Mouse (Mus musculus) cerebellum, adult 2 months (tissue): ENCODE measurements around the gene Slc7a14. TPM values are rescaled to one million over a fixed set of nuclear protein-coding genes. Genes with fewer than 3 reads are reported as not detected.

Experiments used
- DNase-seq, 2 experiments: peaks; one replicate each; pipeline ENCODE4 v3.0.0; 2021
- H3K27ac ChIP-seq: fragments of 200-500 bp; 2 replicates; pipeline ENCODE4 v1.5.1; 2012; ENCODE audit warnings: low read length, control low read depth, inconsistent platforms; ENCODE audit not compliant: insufficient read depth
- H3K27me3 ChIP-seq: fragments of 200-500 bp; 2 replicates; pipeline ENCODE4 v1.6.1; 2012; ENCODE audit warnings: inconsistent platforms, mild to moderate bottlenecking, low read length, moderate library complexity; ENCODE audit not compliant: control insufficient read depth, insufficient read depth
- H3K4me1 ChIP-seq: fragments of 200-500 bp; 2 replicates; pipeline ENCODE4 v1.6.1; 2011; ENCODE audit warnings: low read length; ENCODE audit not compliant: control insufficient read depth, insufficient read depth
- H3K4me3 ChIP-seq: fragments of 200-500 bp; replicated peaks from 2 replicates; pipeline ENCODE3; 2011; ENCODE audit warnings: mild to moderate bottlenecking, low read depth, low read length, control low read depth; ENCODE audit not compliant: insufficient read depth
- CTCF ChIP-seq: fragments of 200-500 bp; IDR thresholded peaks from 2 replicates; pipeline ENCODE4 v1.5.1; 2011; ENCODE audit warnings: low read depth, mild to moderate bottlenecking, control low read depth, low read length, moderate library complexity, borderline replicate concordance; ENCODE audit not compliant: insufficient read depth
- POLR2A ChIP-seq: fragments of 200-500 bp; IDR thresholded peaks from 2 replicates; pipeline ENCODE4 v1.6.1; 2011; ENCODE audit warnings: low read length, control low read depth, borderline replicate concordance; ENCODE audit not compliant: insufficient read depth
- WGBS: fragments of 180-500 bp; shearing (Covaris S2); methylation state at CpG from one replicate; pipeline ENCODE4 v1.1.7; 2018; 5-methylcytosine and 5-hydroxymethylcytosine counted together
- polyA plus RNA-seq: library from polyadenylated mRNA; depleted of rRNA; stranded (reverse); fragments of >200 nt; gene quantifications from 2 replicates; pipeline ENCODE4 v1.2.3, GENCODE M21; 2012

Gene Slc7a14
- polyA plus RNA-seq, 1 experiment: 30.0 TPM

- H3K4me3 ChIP-seq: no peak overlapping the region
- H3K27ac ChIP-seq: peak overlapping the region; percentile 97
- no peak for DNase-seq
- peaks cover 17% of the 10 kb centered on the region for H3K4me1 ChIP-seq
- no peak for TF ChIP-seq CTCF
- TF ChIP-seq POLR2A: no peak
- WGBS: 74% methylated on average over 9 of the region's 9 CpGs
- H3K27me3 ChIP-seq: no peaks in the 10 kb centered on the region
Observed at GRCm38 (mm10) chr3:31212205-31213038, 97.8 kb downstream of the Slc7a14 start.

- Histone ChIP-seq H3K4me1 (peaks cover 16% of the 10 kb centered on the region), H3K4me3 (no peak overlapping the region), H3K27ac (no peak overlapping the region), H3K27me3 (no peaks in the 10 kb centered on the region)
- no peak for DNase-seq
- TF ChIP-seq POLR2A: no peak
- no peak for TF ChIP-seq CTCF
- 40% methylated on average over 19 of the region's 19 CpGs for WGBS
Observed at GRCm38 (mm10) chr3:31209001-31209400, 101.2 kb downstream of the Slc7a14 start.

DNA sequence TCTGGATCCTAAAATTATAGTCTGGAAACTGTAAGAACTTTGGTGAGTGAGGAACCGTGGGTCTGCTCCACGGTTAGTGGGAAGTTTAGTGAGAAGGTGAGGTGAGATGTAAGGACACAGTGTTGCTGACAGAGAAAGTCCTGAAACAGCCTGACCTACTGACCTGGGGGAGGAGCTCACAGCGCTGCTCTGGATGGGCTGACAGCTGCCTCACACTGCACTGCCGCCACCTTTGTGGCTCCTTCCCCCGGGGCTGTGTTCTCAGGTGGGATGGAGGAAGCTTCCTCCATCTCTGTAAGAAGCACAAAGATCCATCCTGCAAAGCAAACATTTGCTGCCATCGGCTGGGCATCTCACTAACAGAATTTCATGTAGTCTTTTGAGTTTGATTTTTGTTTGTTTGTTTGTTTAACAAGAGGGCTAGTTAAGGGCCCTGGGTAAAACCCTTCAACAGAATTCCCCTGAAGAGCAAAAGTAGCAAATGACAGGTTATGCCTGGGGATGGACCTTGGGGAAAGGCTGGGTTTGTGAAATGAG, 101.7 kb downstream of the Slc7a14 start:
- H3K27ac ChIP-seq: no peak overlapping the region
- peaks cover 12% of the 10 kb centered on the region; the same call in 1 of the 2 replicates for H3K4me1 ChIP-seq
- 38% methylated on average over 6 of the region's 6 CpGs for WGBS
- no peaks in the 10 kb centered on the region for H3K27me3 ChIP-seq
- DNase-seq: peak in 1 of 2 experiments; percentile 8
- TF ChIP-seq CTCF (no peak), POLR2A (no peak)
- H3K4me3 ChIP-seq: no peak overlapping the region

DNA sequence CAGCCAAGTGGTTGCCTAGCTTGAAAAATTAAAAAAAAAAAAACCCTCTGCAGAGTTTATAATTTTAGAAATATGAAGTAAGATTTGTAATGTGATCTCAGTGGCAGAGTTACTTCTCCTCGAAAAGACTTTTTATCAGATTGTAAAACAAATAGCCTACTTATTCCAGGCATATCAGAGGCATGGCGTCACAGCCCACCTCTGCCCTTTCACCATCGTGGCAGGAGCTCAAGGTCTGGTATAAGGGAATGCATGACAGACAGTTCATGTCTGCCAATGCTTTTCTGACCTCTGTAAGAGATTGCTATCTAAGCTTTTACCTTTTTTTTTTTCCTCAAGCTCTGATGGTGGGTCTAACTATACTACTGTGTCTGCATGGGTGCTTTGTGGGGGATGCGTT, 102.1 kb downstream of the Slc7a14 start:
- DNase-seq: no peak
- Histone ChIP-seq H3K27me3 (no peaks in the 10 kb centered on the region), H3K27ac (no peak overlapping the region), H3K4me3 (no peak overlapping the region), H3K4me1 (peaks cover 8% of the 10 kb centered on the region; the same call in 1 of the 2 replicates)
- WGBS: 77% methylated on average over 4 of the region's 4 CpGs
- TF ChIP-seq POLR2A (no peak), CTCF (no peak)

DNA sequence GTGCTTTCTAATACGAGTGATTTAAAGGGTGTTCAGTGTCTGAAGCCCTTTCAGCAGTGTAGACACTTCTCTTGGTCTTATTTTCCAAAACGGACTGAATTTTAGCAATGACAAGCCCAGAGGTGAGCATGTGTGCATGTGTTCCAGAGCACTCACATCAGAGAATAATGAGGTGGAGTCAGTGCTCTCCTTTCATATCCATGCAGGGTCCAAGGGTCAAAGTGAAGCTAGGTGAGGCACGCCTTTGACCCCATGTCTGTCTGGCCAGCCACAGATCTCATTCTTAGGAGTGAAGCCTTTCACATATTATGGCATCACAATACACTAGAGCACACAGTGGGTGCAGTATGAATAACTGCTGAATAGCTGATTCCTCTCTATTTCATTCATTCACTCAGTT, 105.0 kb downstream of the Slc7a14 start:
- Histone ChIP-seq H3K4me1 (no peaks in the 10 kb centered on the region), H3K27me3 (no peaks in the 10 kb centered on the region), H3K27ac (no peak overlapping the region), H3K4me3 (no peak overlapping the region)
- TF ChIP-seq POLR2A (no peak), CTCF (no peak)
- DNase-seq: no peak
- 85% methylated on average over 3 of the region's 3 CpGs for WGBS

DNA sequence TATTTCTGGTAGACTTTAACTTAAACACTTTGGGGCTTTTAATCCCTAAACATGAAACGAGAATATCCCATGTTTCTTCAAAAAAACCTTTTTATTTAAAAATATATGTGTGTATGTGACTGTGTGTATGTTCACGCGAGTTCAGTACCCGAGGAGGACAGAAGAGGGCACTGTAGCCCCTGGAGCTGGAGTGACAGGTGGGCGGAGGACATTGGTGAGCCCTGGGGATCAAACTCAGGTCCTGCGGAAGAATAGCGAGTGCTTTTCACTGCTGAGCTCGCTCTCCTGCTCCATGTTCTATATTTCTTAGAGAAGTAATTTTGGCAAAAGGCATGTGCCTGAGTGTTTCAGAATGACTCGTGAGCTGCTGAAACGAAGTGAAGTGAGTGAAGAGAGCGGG, 106.2 kb downstream of the Slc7a14 start:
- H3K4me1 ChIP-seq: no peaks in the 10 kb centered on the region
- H3K27ac ChIP-seq: no peak overlapping the region
- H3K4me3 ChIP-seq: no peak overlapping the region
- WGBS: 94% methylated on average over 11 of the region's 11 CpGs
- TF ChIP-seq POLR2A: no peak
- TF ChIP-seq CTCF: no peak
- H3K27me3 ChIP-seq: no peaks in the 10 kb centered on the region
- DNase-seq: no peak

DNA sequence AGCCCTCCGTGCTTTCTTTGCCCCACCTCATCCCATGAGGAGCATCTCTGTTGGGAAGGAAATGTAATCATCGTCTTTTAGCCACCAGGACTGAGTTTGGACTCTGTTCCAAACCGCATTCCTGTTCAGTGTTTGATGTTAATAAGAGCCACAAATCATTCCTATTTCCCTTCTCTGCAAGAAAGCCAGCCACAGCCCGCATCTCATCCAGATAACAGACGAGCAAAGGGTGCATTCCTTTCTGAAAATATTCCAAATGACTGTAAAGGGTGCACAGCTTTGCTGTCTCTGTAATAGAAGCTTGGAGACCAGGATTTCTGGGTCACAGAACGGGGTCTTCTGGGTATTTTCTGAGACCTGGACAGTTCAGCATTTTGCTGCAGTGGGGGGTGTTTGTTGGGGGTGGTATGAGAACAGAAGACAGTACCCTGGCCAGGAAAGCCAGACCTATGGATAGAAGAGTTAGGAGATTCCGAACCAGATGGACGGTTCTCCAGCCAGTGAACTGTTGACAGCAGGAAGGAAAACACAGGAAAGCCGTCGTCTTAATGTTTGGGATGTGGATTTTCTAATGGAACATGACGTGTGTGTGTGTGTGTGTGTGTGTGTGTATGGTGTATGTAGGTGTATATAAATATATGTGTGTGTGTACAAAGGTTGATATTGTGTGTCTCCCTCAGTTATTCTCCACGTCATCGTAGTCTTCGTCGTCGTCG, 110.9 kb downstream of the Slc7a14 start:
- H3K27ac ChIP-seq: no peak overlapping the region
- H3K4me3 ChIP-seq: no peak overlapping the region
- TF ChIP-seq POLR2A (no peak), CTCF (no peak)
- H3K27me3 ChIP-seq: no peaks in the 10 kb centered on the region
- H3K4me1 ChIP-seq: no peaks in the 10 kb centered on the region
- WGBS: 74% methylated on average over 17 of the region's 17 CpGs
- DNase-seq: no peak
